Mouse (Mus musculus) cerebellum, adult 8-10 months (tissue): ENCODE data around the gene Atp6v1e1.
A peak's percentile ranks its signal among the peaks of the same experiment; 100 is the strongest.
"Not testable (repeated sequence)": the region's sequence is repeated elsewhere in the genome, so short reads cannot be mapped to it uniquely, and the experiment has no call there.

Experiments used
- DNase-seq: peaks from one replicate; pipeline ENCODE4 v3.0.0; 2022

The Atp6v1e1 gene

DNA sequence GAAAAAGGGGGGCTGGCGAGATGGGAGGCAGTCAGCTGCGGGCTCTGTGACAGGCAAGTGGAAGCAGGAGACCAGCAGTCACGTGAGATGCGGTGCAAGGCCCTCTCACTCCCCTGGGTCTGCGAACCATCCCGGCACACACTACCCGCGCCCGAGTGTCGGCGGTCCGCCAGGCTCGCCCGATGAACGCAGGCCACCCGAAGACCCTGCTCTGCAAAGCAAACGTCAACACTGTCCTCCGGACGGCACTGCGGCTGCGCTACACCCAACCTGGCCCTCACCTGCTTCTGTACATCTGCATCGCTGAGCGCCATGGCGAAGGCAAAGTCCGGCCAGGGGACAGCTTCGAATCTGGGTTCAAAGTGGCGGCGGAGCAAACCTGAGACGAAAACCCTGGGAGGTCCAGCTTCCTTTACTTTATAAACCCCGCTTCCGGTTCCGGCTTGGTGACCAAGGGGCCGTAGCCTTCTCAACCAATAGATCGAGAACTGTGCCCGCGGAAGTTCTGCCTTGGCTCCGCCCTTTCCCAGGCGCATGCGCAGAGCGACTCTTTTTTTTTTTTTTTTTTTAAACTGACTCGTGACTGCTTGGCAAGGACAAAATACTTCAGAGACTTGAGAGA, at the start of gene Atp6v1e1:
Gene Atp6v1e1, minus strand, starts transcription at position 487 of the 622 bp plus-strand sequence.
- peak; percentile 90 for DNase-seq

- DNase-seq: no peak
Measured at GRCm38 (mm10) chr6:120871286-120871685, 48.7 kb upstream of the Atp6v1e1 start.

- DNase-seq: no peak
Measured at GRCm38 (mm10) chr6:120868824-120869223, 46.2 kb upstream of the Atp6v1e1 start.

DNA sequence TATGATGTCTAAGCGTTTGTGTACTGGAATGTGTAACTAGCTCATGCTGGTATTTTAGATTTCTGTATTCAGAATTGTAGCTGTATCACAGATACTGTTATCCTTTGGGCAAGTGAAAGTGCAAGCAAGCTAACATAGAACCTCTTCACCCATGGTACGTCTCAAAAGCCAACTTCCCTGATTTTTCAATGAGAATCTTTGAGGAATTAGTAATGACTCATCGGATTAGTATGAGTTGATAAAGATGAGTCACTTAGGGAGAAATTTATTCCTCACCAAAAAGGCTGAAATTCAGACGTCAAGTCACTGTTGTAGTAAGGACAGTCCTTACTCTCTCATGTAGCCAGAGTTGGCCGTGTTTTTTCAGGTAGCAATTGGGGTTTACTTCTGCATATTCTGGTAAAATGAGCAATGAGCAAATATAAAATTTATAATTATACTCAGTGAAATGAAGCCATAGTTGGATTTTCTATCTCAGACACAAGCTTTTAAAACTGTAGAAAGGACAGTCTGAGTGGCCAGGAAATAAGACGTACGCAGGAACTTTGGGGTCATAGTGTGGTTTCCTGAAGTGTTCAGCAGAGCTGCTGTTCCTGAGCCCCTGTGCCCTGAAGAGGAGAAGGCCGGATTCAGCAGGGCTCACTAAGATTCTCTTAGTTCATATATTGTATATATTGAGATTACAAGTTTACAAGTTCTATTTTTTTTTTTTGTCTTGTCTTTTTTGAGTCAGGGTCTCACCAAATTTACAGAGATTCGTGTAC, 43.6 kb upstream of the Atp6v1e1 start:
- DNase-seq: no peak

GRCm38 (mm10) chr6:120860079-120860478, 37.5 kb upstream of the Atp6v1e1 start:
- no peak for DNase-seq

DNA sequence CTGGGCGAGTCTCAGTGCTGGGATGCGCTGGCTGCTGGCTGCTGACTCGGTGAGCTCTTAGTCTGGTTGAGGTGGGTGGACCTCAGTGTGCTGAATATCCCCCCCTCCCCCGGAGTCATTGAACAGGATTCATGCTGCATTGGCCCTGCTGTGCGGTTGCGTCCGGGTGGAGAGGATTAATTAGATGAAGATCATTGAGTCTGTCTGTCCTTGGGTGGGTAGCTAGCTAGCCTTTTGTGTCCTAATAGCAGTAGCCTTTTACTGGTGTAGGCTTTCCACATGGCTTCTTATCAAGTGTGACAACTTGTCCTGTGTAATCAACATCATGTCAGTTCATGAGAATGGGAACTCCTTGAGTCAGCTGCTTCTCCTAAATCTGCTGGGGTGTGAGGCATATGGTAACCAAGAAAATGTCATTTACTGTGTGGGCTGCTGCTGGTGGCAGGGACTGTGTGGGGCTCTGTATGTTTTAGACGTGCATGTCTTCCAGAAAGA, 35.7 kb upstream of the Atp6v1e1 start:
- DNase-seq: no peak

- no peak for DNase-seq
Measured at GRCm38 (mm10) chr6:120854413-120854812, 31.8 kb upstream of the Atp6v1e1 start.

- not testable (repeated sequence) for DNase-seq
Measured at GRCm38 (mm10) chr6:120850720-120851119, 28.1 kb upstream of the Atp6v1e1 start.

DNA sequence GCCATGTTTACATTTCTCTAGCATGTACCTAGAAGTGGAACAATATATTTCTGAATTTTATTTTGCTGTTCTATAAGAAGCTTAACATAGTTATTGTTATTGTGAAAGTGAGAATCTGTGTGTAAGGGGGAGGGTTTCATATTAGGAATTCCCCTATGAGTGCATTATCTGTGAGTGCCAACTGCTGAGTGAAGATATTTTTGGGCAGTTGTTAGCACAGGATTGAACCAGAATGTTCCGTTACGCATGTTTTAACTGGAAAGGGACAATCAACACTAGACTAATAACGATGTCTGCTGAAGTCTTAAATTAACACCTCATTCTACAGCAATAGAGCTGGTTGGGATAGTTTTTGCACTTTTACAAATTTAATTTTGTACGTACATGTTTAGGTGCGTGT, 19.2 kb upstream of the Atp6v1e1 start:
- no peak for DNase-seq

GRCm38 (mm10) chr6:120840258-120840657, 17.7 kb upstream of the Atp6v1e1 start:
- DNase-seq: no peak

DNA sequence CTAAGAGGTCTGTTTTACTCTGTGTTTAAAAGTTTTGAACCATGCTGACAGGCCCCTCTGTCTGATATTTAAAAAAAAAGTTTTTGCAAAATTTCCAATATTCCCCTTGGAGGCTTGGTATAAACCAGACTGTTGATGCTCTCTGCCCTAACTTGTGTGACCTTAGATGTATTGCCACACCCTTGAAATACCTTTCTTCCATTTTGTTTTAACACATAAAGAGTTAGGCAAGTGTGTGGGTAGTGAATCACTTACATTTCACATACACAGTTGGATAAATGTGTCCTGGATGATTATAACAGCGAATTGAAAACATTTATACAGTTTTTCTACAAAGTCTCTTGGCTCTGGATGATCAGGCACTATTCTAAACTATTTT, 14.5 kb upstream of the Atp6v1e1 start:
- DNase-seq: no peak

- no peak for DNase-seq
Measured at GRCm38 (mm10) chr6:120836389-120837151, 14.0 kb upstream of the Atp6v1e1 start.

DNA sequence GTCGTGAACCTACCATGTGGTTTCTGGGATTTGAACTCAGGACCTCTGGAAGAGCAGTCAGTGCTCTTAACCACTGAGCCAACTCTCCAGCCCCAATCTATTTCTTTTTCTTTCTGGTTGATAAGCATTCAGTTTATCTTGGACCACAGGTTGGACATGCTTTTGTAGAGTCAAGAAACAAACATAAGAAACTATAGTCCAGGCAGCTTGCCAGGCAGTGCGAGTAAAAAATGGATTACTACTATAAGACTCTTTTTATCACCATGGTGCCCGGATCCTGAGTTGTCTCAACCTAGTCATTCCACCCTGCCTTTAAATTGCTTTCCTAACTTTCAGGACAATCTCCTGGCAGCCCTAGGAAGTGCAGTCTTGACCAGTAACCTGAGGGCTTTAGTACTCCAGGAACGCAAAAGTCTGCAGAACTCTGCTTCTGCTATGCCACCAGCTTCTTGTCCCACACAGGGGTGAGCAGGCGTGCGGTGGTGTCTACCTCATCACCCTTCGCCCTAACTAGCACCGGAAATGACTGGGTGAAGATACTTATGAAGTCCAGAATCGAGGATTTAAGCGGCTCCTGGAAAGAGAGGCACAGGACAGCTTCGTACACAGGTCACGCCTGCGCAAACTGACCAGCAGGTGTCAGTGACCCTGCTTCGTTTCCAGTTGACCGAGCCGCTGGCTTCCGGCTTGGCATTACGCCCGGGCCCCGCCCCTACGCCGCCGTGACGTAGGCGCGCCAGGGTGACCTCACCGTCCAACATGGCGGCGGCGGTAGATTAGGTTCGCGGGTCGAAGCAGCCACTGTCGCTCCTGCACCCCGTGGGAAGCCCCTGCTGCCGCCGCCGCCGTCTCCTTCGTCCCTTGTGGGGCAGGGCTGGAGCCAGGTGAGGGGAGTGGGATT, 13.1 kb upstream of the Atp6v1e1 start, which contains the start of gene Bcl2l13:
Gene Bcl2l13, plus strand, starts transcription at position 739 of the 901 bp plus-strand sequence.
- DNase-seq: peak; percentile 95

GRCm38 (mm10) chr6:120834766-120835321, 12.3 kb upstream of the Atp6v1e1 start:
- DNase-seq: no peak

- DNase-seq: no peak
Measured at GRCm38 (mm10) chr6:120832097-120832496, 9.5 kb upstream of the Atp6v1e1 start.

GRCm38 (mm10) chr6:120830866-120831608, 8.4 kb upstream of the Atp6v1e1 start:
- no peak for DNase-seq

DNA sequence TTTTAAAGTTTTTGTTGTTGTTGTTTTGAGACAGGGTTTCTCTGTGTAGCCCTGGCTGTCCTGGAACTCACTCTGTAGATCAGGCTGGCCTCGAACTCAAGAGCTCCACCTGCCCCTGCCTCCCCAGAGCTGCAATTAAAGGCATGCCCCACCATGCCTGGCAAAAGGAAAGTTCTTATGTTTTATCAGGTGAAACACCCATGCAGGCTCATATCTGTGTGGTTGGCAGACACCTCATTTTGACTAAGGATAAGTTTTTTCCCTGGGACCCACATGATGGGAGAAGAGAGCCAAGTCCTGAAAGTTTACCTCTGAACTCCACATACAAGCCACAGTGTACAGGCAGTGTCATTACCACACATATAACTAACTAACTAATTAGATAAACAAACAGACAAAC, 7.5 kb upstream of the Atp6v1e1 start:
- DNase-seq: no peak

DNA sequence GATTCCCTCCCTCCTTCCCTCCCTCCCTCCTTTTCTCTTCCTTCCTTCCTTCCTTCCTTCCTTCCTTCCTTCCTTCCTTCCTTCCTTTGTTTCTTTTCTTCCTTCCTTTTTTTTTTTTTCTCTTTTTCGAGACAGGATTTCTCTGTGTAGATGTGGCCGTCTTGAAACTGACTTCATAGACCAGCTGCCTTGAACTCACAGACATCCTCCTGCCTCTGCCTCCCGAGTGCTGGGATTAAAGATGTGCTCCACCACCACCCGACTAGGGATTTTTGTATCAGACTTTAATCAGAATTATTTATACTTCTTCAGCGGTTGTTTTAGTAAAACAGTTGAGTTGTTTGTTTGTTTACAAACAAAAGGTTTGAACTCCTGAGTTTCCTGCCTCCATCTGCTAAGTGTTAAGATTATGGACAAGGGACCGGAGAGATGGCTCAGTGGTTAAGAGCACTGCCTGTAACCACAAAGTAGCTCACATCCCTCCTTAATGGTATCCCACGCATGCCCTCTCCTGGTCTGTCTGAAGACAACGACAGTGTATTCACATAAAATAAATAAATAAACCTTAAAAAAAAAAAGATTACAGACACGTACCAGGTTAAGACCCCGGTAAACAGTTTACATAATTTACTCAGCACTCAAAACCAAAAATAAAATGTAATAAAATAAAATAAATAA, 483 bp upstream of the Atp6v1e1 start:
- DNase-seq: peak; percentile 23

DNA sequence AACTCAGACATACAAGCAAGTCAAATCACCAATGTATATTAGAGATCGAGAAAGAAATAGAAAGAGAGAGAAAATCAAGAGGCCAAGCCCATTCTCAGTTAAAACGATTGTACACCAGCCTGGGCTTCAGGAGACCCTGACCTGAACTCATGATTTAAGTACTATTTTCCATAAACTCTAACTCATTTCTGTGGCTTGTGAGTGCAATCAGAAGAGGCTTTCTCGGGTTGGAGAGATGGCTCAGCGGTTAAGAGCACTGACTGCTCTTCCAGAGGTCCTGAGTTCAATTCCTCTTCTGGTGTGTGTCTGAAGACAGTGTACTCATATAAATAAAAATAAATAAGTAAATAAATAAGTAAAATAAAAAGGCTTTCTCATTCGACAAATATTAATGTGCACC, 878 bp downstream of the Atp6v1e1 start:
- no peak for DNase-seq

GRCm38 (mm10) chr6:120820941-120821340, 1.7 kb downstream of the Atp6v1e1 start:
- DNase-seq: no peak

GRCm38 (mm10) chr6:120820144-120820543, 2.4 kb downstream of the Atp6v1e1 start:
- no peak for DNase-seq
